Mouse (Mus musculus) CD4-positive, CD25-positive, alpha-beta regulatory T cell, adult 2 months (primary cell): ENCODE results near the gene Focad.

ENCODE experiments used
- DNase-seq: peaks from one replicate; pipeline ENCODE4 v3.0.0-alpha.2; 2012; ENCODE audit warnings: low read depth, low spot score

Gene Focad

GRCm38 (mm10) chr4:88300832-88301621 lies 206.6 kb downstream of the Focad start:
- peak; percentile 12 for DNase-seq

GRCm38 (mm10) chr4:88302291-88302690 lies 207.9 kb downstream of the Focad start:
- peak; percentile 49 for DNase-seq

- no peak for DNase-seq
These were observed 213.3 kb downstream of the Focad start for GRCm38 (mm10) chr4:88307691-88308090.

- no peak for DNase-seq
These were observed 214.1 kb downstream of the Focad start for GRCm38 (mm10) chr4:88308342-88309116.

- peak; percentile 58 for DNase-seq
These were observed 215.2 kb downstream of the Focad start for GRCm38 (mm10) chr4:88309676-88310075.

- DNase-seq, result no peak
These were observed 220.5 kb downstream of the Focad start for GRCm38 (mm10) chr4:88314898-88315297.

- DNase-seq, result no peak
These were observed 225.6 kb downstream of the Focad start for GRCm38 (mm10) chr4:88320067-88320466.

GRCm38 (mm10) chr4:88325392-88325791 lies 231.0 kb downstream of the Focad start:
- no peak for DNase-seq

GRCm38 (mm10) chr4:88334533-88334932 lies 240.1 kb downstream of the Focad start:
- no peak for DNase-seq

GRCm38 (mm10) chr4:88336753-88337152 lies 242.3 kb downstream of the Focad start:
- DNase-seq, result no peak

GRCm38 (mm10) chr4:88337365-88337764 lies 242.9 kb downstream of the Focad start:
- DNase-seq, result no peak

- no peak for DNase-seq
These were observed 243.7 kb downstream of the Focad start for GRCm38 (mm10) chr4:88338130-88338529.

GRCm38 (mm10) chr4:88344468-88344867 lies 250.0 kb downstream of the Focad start:
- no peak for DNase-seq

- no peak for DNase-seq
These were observed 250.6 kb downstream of the Focad start for GRCm38 (mm10) chr4:88345065-88345464.

- DNase-seq, result no peak
These were observed 251.5 kb downstream of the Focad start for GRCm38 (mm10) chr4:88345938-88346337.

- DNase-seq, result peak; percentile 85
These were observed 256.5 kb downstream of the Focad start for GRCm38 (mm10) chr4:88350910-88351309.

GRCm38 (mm10) chr4:88356652-88357051 lies 262.2 kb downstream of the Focad start:
- DNase-seq, result peak; percentile 30

- no peak for DNase-seq
These were observed 263.0 kb downstream of the Focad start for GRCm38 (mm10) chr4:88357431-88357830.

- DNase-seq, result no peak
These were observed 275.5 kb downstream of the Focad start for GRCm38 (mm10) chr4:88369951-88370350.

- no peak for DNase-seq
These were observed 276.4 kb downstream of the Focad start for GRCm38 (mm10) chr4:88370819-88371218.

GRCm38 (mm10) chr4:88372293-88373224 lies 278.1 kb downstream of the Focad start:
- no peak for DNase-seq

- DNase-seq, result no peak
These were observed 295.6 kb downstream of the Focad start for GRCm38 (mm10) chr4:88390036-88390435.
